Mouse (Mus musculus): ENCODE measurements around the gene Anks3.

Anks3 gene

DNA sequence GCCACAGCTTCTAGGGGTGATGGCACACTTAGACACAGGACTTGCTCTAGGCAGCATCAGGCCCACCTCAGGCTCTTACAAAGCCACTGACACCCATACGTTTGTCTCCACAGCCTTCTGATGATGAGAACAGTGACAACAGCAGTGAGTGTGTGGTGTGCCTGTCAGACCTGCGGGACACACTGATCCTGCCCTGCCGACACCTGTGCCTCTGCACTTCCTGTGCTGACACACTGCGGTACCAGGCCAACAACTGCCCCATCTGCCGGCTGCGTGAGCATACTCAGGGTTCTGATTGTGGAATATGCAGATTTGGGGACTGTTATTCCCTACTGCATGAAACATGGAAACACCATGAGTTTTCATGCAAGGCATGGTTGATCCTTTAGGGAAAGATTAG lies 41.5 kb downstream of the Anks3 start:
- no peak for DNase-seq

DNA sequence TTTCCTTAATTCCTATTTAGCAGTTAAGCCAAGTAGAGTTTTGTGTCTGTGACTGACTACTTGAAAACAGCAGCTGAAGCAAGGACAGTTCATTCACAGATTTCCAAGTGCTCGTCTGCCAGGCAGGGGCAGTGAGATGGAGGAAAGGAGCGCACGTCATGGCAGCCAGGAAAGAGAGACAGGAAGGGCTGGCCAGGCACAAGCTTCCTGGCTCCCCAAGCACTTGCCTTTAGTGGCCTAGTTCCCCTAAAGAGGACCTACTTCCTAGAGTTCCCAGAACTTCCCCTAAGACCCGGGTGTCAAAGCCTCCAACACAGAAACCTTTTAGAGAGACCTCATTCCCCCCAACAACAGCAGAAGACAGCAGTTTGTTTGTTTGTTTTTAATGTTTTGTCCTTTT lies 43.4 kb downstream of the Anks3 start:
- DNase-seq, result no peak

DNA sequence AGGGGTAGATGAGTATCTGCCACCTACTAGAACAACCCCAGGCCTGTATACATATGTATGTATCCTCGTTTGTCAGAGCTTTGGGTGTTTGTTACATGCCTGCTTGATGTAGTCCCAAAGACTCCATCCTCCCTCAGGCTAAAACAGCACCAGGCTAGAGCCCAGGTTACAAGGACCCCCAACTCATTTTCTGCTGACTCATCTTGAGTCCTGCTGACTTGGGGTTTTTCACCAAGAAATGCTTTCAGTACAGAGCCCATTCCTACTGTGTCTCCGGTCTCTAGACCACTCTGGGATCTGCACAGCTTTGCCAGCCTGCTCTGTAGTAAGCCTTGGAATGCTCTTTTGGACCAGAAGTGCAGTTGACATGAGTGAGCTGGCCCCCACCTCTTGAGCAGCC lies 47.4 kb downstream of the Anks3 start:
- no peak for DNase-seq

DNA sequence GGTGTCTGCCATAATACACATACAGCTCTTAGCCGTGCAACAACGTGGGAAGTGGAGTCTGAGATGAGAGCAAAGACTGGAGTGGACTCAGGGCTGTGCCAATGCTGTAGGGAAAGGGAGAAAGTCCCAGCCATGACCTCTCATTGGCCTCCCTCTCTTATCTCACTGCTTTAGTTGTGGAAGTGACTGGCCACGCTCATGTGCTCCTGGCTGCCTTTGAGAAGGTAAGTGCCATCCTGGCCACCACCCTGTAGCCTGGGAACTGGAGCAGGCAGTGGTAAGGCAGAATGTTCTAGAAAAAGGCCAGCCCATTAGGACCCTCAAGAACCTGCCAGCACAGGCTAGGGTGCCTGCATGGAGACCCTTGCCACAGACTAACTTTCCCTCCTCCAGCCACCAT lies 48.1 kb downstream of the Anks3 start:
- no peak for DNase-seq

DNA sequence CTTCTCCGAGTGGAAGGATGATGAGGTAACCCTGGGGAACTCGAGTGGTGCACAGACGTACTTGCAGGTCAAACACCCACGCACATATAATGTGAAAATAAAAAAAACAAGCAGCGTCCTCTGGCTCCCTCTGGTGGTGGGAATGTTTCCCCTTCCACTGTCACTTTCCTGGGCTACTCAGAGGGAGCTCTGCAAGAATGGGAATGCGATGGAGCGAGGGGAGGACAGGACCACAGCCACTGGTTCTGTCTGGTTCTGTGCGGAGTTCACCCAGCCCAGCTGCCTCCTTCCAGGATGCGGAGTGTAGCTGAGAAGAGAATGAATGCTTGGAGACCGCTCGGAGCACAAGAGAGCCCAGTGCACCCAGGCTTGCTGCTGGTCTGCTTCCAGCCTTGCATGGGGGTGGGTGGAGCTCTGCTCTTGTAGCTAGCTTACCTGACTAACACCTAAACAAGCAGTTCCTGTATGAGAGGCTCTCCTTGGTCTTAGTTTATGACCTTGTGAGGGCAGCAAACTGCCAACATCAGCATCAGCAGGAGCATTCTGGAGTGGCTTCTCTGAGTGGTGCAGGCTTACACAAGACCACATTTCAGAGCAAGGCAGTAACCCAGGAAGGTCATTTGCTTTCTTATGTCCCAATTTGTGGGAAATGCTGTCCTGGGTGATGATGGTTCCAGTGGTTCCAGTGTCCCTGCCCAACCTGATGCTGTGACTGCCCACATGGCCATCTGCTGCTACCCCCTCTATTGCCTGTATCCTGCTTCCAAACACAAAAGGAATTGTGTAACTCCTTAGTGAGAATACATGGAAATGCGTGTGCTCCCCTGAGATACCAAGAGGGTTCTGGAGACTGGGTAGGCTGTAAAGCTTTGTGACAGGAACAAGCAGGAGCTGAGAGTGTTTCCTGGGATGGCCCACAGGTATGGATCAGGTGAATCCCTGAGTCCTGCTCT lies 49.9 kb downstream of the Anks3 start:
- DNase-seq, result peak; percentile 89 to 94

DNA sequence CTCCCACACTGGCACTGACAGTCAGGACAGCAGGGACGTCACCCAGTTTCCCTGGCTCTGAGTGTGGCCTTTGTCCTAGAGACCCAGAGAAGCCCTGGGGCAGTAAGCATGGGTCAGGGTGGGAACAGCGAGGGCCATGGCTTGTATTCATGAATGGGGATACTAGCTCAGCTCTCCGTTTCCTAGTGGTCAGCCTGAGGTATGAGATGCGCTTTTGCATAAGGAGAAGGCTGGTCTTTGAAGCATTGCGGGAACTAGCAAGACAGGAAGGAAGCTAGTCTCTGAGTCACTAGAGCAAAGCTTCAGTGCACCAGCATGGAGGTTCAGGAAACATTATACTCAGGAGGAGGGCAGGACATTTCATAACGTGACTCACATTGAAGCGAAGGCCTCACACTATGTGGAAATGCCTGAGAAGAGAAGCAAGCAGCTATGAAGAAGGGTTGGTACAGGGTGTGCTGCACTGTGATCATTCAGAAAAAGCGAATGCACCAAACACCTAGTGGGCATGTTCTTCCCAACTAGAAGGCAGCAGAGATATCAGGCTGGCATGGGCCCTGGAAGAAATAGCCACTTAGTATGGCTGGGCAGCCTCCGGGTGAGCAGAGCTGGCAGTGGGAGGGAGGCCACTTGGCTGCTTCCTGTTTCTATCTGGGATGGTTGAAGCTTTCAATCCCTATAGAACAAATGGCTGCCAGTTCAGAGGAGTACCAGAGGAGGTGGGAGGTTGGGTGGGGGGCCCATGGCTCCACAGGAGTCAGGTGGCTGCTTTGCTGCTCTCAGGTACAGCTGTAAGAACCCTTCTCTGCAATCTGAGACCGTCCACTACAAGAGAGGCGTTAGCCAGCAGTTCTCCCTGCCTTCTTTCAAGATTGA lies 50.9 kb downstream of the Anks3 start:
- DNase-seq, result no peak

DNA sequence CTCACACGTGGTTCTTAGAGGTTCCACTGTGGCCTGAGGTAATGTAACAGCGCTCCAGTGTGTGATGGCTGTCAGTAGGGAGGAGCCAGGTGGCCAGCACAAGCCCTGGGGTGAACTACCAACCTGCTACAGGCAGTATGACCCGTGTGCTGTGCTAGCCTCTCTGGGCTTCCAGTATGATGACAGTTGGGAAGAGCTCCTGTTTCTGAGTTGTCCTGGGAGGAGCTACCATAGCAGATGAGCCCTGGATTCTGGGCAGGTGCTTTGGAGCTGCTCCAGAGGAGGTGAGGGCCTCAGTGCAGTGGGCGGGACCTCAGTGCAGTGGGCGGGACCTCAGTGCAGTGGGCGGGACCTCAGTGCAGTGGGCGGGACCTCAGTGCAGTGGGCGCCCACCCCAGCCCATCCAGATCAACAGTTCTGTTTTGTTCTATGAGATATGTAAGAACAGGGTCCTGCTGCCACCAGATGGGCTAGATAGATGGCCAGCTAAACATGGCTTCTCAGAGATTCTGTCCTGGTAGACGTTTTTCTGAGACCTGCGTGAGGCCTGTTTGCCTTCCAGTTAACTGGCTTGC lies 51.8 kb downstream of the Anks3 start:
- no peak for DNase-seq

DNA sequence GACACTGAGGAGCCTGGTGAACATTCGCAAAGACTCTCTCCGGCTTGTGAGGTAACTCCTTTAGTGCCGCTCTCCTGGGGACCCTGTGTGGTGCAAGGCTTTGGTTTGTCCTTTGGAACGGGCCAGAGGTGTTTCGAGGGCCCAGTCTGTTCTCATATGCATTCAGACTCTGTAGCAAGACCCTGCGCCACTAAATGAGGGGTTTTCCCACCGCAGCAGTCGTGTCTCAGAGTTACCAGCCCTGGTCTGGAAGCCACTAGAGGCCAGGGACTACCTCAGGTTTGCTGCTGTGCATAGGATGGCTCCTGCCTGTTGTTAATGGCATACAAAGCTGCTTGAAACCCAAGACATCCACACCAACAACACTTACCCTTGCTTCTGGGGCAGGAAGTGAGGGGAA lies 53.2 kb downstream of the Anks3 start:
- DNase-seq, result no peak

DNA sequence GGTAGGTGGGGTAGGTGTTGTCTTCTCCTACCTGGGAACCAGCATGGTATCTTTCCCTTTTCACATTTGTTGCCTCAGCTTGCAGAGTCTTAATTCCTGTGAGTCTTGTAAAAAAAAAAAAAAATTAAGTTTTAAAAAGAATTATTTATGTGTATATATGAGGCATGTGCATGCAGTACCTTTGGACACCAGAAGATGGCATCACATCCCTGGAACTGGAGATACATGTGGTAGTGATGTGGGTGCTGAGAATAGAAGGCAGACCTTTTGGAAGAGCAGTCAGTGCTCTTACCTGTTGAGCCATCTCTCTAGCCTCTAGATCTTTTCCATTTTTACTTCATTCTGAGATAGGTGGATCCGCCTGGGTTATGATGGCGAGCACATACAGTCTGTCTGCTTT lies 54.3 kb downstream of the Anks3 start:
- DNase-seq, result peak in 1 of 2 experiments; percentile 53

DNA sequence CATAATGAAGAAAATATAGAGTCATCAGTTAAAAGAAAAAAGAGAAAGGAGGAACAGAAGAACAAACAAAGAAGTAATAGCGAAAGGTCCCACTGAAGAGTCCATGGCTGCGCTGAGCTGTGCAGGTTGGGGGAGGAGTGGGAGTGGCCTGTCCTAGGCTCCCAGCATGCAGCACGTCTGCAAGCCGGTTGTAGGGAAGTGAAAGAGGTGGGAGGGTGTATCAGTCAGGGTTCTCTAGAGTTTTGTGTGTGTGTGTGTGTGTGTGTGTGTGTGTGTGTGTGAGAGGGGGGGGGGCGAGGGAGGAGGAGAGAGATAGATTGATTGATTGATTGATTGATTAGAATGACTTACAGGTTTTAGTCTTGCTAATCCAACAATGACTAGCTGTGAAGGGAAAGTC lies 56.0 kb downstream of the Anks3 start:
- no peak for DNase-seq

DNA sequence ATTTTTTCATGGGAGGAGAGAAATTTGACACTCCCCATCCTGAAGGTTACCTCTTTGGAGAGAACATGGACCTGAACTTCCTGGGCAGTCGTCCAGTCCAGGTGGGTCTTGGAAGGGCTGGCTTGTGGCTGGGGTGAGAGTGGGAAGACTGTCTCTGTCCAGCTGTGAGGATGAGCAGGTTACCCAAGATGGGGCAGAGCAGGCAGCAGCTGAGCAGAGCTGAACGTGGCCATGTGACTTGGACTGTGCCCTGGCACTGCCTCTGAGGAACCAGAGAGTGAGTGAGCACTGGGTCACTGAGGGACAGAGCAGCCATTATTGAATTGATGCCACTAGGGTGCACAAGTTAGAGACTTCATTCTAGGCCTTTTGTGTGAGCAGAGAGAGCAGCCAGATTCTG lies 56.6 kb downstream of the Anks3 start:
- DNase-seq, result no peak

DNA sequence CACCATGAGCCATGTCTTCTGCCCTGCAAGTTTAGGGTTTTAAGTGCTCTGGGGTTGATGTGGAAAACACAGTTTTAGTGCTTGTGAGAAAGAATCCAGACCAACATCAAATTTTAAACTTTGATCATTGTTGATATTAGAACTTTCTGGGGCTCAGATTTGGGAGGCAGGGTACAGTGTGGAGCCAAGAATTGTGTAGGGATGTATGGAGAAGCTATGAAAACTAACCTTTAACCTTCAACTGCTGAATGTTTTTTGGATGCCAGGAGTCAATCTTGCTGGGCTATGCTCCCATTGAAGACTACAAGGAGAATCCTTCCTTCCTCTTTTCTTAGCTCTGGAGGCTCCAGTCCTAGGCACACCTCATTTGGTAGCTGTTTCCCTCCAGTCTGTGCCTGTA lies 57.4 kb downstream of the Anks3 start:
- DNase-seq, result no peak

DNA sequence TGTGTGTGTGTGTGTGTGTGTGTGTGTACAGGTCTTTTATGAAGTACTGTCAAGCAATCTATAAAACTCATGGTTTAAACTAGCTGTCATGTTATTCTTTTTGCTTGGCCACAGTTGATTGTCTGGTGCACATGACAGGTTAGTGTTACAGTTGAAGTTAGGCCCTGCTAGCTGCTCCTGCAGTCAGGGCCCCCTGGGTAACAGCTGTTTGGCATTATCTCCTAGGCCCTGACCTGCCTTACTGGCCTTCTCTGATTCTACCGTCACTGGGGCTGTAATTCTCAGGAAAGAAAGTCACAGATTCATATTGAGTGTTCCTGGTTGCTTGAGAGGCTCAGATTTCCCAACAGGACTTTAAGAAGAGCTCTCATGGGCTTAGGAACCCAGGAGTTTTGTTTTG lies 58.4 kb downstream of the Anks3 start:
- no peak for DNase-seq

DNA sequence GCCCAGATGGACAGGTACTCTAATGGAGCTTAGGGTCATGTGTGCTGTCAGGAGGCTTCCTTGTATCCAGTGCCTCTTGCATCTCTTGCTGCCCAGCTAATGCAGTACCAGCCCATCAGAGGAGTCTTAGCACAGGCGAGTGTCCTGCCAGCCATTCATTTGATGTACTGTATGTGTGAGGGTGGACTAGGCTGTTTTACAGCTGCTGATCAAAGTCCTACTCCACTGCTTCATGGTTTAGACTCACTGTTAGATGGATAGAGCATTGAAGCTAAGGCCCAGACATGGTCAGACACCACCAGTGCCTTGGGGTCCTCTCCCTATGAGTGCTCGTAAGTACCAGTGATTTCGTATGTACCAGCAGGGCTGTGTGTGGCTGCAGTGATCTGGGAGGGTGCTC lies 59.1 kb downstream of the Anks3 start:
- no peak for DNase-seq

DNA sequence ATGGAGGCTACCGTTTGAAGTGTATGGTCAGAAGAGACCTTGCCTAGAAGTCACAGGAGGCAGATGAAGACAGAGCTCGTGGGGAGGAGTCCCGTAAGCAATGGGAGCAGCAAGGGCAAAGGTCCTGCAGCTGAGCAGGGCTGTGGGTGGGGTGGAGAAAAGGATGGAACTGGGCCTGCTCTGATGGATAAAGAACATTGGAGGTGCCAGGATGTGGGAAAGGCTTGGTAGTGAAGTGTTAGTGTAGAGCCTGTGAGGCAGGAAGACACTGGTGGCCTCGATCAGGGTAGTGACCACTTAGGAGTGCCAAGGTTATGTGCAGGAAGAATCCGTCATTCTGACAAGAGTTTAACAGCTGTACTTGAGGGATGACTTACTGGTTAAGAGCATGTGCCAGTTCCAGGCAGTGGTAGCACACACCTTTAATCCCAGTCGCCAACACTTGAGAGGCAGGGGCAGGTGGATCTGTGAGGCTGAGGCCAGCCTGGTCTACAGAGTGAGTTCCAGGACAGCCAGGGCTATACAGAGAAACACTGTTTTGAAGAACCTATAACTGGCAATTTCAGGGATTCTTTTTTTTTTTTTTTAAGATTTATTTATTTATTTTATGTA lies 60.4 kb downstream of the Anks3 start:
- no peak for DNase-seq

DNA sequence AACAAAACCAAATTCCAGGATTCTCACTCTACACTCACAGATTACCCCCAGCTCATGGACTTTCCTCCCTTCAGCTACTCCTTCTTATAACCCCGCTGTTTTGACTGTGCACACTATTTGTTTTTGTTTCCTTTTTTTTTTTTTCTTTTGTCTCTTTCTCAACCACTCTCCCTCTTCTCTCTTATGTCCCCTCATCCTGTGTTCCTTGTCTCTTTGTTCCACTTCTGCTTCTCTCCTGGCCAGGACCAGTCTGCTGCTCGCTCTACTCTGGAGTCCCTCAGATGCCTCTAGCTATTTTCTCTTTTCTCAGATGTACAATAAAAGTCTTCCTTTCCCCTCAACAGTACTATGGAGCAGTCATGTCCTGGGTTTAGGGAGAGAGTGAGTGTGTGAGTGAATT lies 61.6 kb downstream of the Anks3 start:
- DNase-seq, result no peak

DNA sequence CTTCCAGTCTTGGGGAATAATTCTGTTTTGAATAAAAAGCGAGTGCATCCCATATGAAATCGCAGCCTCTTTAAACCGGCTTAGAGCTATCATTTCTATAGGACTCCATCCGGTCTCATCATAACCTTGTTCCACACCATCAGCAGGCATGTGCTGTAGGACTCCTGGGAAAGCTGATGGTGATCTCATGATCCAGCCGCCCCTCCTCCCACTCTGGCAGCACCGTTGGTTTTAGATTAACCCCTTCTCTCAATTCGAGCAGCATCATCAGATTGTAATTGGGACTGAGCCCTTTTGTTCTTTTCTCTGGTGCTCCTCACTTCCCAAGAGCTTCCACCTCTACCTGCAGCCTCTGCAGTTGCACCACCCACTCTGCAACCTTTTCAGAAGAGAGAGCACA lies 62.8 kb downstream of the Anks3 start:
- no peak for DNase-seq

DNA sequence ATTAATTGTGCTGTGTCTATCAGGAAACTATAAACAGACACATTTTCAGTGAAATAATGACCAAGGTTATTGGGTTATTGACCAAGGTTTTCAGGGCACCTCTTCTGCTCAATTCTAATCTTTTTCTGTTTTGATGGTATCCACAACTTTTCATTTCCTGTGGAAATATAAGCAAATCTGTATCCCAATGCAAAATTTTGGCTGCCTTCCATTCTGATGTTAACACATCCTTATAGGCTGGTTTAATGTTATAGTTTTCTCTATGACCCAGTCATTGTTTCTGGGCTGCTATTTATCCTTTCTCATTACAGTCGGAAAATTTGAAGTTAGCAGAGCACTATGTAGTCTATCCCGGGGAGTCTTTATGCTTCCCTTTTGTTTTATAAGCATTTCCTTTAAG lies 64.3 kb downstream of the Anks3 start:
- DNase-seq, result no peak

DNA sequence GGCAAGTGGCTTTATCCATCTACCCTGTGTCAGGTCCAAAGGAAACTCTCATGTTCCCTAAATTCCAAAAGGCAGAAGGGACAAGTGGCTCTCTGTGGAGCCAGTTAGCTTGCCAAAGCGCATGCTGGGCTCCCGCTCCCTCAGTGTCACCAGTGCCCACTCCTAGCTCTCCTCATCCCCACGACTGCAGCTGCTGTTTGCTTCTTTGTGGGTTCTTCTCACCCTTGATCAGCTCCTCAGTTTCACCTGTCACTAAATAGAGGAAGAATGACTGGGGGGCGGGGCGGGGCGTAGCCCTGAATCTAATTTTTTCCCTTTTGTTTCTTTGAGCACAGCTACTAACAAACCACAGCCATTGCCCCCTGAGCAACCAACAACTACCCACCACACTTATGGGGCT lies 65.1 kb downstream of the Anks3 start:
- no peak for DNase-seq

DNA sequence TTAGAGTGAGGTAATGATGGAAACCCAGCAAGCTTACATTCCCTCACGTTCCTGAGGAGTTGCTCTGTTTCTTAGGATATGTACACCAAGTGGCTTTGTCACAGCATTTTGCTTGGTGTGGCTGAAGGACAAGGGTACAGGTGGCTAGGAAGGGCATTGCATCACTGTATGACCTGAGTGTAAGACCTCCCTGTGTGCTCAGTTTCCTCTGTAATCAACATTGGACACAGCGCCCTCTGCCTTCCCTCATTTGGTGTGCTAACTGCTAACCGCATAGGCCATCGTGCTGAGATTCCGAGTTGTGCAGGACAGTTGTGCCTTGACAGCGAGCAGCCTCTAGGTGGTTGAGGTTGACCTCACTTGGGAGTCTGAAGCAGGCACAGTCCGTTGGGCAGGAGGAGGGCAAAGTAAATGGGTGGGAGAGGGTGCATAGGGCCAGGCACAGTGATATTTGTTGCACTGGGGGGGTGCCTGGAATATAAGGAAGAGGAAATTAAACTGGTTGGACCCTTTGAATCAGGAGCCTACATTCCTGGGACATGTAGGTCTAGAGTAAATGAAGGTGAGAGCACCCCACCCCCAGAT lies 66.8 kb downstream of the Anks3 start:
- no peak for DNase-seq

DNA sequence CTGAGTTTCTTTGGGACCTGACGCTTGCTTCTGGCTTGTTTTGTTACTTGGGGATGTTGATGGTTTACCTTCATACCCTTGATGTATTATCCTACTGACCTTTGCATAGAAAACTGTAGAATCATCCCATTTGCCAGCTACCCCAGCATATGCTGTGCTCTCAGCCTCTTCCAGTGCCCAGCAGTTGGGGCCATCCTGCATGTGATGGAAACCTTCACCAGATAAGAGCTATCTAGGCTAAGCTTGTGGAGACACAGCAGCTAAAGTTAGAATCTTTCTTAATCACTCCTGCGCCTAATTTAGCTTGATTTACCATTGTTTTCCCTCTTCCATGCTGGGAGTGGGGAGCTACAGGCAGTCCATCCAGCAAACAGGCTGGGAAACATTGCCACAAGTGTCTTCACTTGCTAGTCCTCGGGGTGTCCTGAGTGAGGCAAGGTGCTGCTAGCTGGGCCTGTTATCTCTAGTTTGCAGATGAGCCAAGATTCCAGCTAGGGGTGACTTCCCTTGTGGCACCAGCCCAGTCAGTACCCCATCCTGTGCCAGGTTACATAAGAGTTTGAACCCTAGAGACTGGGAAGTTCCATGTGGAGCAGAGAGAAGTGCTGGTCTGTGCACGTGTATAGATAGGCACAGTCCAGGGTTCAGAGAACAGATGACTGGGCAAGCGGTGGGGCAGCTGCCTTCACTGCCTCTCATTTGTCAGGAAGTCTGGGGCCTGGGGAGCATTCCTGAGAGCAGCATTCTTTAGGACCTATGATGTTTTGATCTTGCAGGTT lies 67.6 kb downstream of the Anks3 start:
- DNase-seq, result no peak
